In the genomic region with DNA sequence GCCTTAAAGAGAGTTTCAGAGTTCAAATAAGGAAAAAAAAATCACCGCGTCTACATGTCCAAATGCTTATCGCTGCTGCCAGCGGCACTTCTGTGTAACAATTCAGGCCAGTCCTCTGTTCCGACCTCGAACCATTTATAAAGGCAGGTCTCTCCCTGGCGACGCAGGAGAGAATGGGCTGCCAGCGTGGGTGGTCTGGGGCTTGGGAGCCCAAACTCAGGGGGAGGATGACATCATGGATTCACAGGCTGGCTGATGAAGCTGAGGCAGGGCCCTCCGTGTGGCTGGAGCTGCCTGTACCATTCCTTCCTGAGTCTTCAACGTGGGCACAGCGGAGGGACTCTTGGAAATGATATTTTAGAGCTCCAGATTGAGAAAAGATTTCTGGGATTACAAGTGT, we compare ENCODE assay signal across 8 mouse cellular contexts.
DNase-seq lines count a peak whose midpoint lies in the region; ATAC-seq and TF ChIP-seq lines count a peak whose summit lies in the region.

No protein-coding gene starts in this region.

- intact Hi-C loops in gastrocnemius, postnatal 14 days (cut with DNase I; ENCODE audit: low total_unique reads): no loop called here

- 0 out of 2 replicates have a peak overlapping the region, but pooled peaks have one; percentile 15 for H3K4me2 ChIP-seq in limb, embryonic 14.5 days (replicated peaks; ENCODE audit: low read depth, low read length, severe bottlenecking)

- H3K9me3 ChIP-seq in limb, embryonic 14.5 days (ENCODE audit: control insufficient read depth, low read length): no peaks in the 10 kb centered on the region

- ATAC-seq in limb, embryonic 14.5 days (ENCODE audit: low FRiP score, low read depth): peak; percentile 31; the same call in 1 of the 2 replicates

- no peak for TF ChIP-seq POLR2A in limb, embryonic 14.5 days (IDR thresholded peaks at IDR 0.05; ENCODE audit: borderline replicate concordance, extremely low read depth, insufficient read depth, insufficient read length)

- 20% methylated on average over 12 of the region's 12 CpGs for WGBS in limb, embryonic 14.5 days

- H3K4me1 ChIP-seq in limb, embryonic 14.5 days (ENCODE audit: control insufficient read depth, insufficient read depth, low read length): peaks cover 17% of the 10 kb centered on the region

- no peaks in the 10 kb centered on the region for H3K27me3 ChIP-seq in limb, embryonic 14.5 days (ENCODE audit: control insufficient read depth, insufficient read depth, low read length)

- no peak overlapping the region for H3K9ac ChIP-seq in limb, embryonic 14.5 days (ENCODE audit: low read depth, low read length, severe bottlenecking)

- peak overlapping the region; percentile 38; the same call in 1 of the 2 replicates for H3K27ac ChIP-seq in limb, embryonic 14.5 days (replicated peaks; ENCODE audit: low read depth, low read length)

- peak; percentile 21 to 58 for DNase-seq in cerebellum, postnatal 10 days
- no peak for DNase-seq in cerebellum, adult 9-10 months
- DNase-seq in R1 (ENCODE audit: low read depth, low spot score): peak; percentile 15
- DNase-seq in gastrocnemius, postnatal 14 days: peak; percentile 59
- peak; percentile 25 for DNase-seq in limb, embryonic 14.5 days (ENCODE audit: low spot score)
- peak; percentile 23 for DNase-seq in right cerebral cortex, adult 18-20 months
- DNase-seq in cerebellum, adult 8-10 months: no peak
- DNase-seq in cerebellum, postnatal 36 days: no peak

- no peaks in the 10 kb centered on the region for H3K36me3 ChIP-seq in limb, embryonic 14.5 days (ENCODE audit: control insufficient read depth, insufficient read depth, low read length)

- no peak overlapping the region for H3K4me3 ChIP-seq in limb, embryonic 14.5 days (replicated peaks; ENCODE audit: low read length)

Comparison
In these comparisons a context has a peak if more than half of its experiments do, and no peak if none do; other contexts are left out.
1. DNase-seq: peak in cerebellum, postnatal 10 days (2 of 2), R1 (single experiment), gastrocnemius, postnatal 14 days (single experiment), limb, embryonic 14.5 days (single experiment) and right cerebral cortex, adult 18-20 months (single experiment); none in cerebellum, adult 9-10 months (single experiment), cerebellum, adult 8-10 months (single experiment) and cerebellum, postnatal 36 days (0 of 2).